Mouse (Mus musculus): ENCODE measurements at regions not wholly inside any gene's neighbourhood (a gene's known extent, or its start where the extent isn't known, plus 50 kb on each side); places are given as distances from the start of the nearest gene placed in this dataset.
A peak's percentile ranks its signal among the peaks of the same experiment; 100 is the strongest.

DNA sequence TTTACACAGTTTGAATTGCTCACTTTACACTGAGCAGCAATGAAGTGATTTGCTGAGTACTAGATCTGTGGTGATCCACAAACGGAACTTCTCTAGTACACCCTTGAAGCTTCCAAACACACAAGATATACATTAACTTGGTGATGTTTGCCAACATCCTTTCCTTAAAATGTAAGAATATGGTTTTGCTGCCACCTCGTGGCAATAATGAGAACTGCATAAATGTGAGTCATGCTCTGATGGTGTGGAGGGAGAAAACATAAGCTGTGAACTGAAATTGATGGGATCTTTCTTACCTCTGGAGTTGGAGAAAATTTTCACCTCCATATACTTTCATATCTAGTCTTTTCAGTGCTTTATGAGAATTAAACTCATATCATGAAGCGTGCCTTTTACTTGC lies 51.6 kb downstream of the Bex3 start:
- peak; percentile 35 to 36 for DNase-seq

DNA sequence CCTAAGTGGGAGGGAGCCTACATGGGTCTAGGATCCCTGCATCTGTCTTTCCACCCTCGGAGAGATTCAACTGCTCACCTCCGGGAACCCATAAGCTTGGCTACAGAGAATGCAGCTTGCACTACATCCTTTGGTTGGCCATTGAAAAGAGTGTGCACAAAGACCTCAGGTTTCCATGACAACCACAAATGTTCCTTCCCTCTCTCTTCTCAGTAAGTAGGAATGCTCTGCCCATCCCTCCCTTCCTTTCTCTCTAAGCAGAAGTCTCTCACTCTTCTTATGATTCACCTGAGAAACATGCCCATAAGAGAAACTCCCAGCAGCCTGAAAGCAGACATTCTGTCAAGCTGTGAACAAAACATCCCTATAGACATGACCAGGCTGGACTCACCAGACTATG lies 95.8 kb downstream of the Bex3 start:
- no peak for DNase-seq
